Mouse (Mus musculus) midbrain, embryonic 13.5 days (tissue): ENCODE measurements around the gene Zfp978. TPM values are rescaled to one million over a fixed set of nuclear protein-coding genes. Genes with fewer than 3 reads are reported as not detected.
"Not testable (repeated sequence)": the region's sequence is repeated elsewhere in the genome, so short reads cannot be mapped to it uniquely, and the experiment has no call there.

Source experiments
- ATAC-seq: fragments of 200-750 bp; cut with Nextera tagmentation; 2 replicates; pipeline ENCODE4 v1.8.0; 2017; ENCODE audit warnings: mild to moderate bottlenecking, moderate TSS enrichment, moderate library complexity
- H3K27ac ChIP-seq: fragments of 300-500 bp; sonication (generic); 2 replicates; pipeline ENCODE4 v1.5.1; 2015; ENCODE audit warnings: inconsistent platforms, mild to moderate bottlenecking, moderate library complexity
- H3K27me3 ChIP-seq: fragments of 300-500 bp; sonication (generic); 2 replicates; pipeline ENCODE4 v1.6.1; 2015; ENCODE audit warnings: mild to moderate bottlenecking, inconsistent platforms
- H3K36me3 ChIP-seq: fragments of 300-500 bp; sonication (generic); 2 replicates; pipeline ENCODE4 v1.6.1; 2015; ENCODE audit warnings: mild to moderate bottlenecking, inconsistent platforms
- H3K4me1 ChIP-seq: fragments of 300-500 bp; sonication (generic); replicated peaks from 2 replicates; pipeline ENCODE4 v1.6.1; 2015; ENCODE audit warnings: inconsistent platforms
- H3K4me2 ChIP-seq: fragments of 300-500 bp; sonication (generic); replicated peaks from 2 replicates; pipeline ENCODE4 v1.6.1; 2015; ENCODE audit warnings: moderate library complexity, mild to moderate bottlenecking, inconsistent platforms
- H3K4me3 ChIP-seq: fragments of 300-500 bp; sonication (generic); replicated peaks from 2 replicates; pipeline ENCODE4 v1.5.1; 2015; ENCODE audit warnings: mild to moderate bottlenecking, inconsistent platforms
- H3K9ac ChIP-seq: fragments of 300-500 bp; sonication (generic); replicated peaks from 2 replicates; pipeline ENCODE4 v1.6.1; 2015; ENCODE audit warnings: mild to moderate bottlenecking, inconsistent platforms
- H3K9me3 ChIP-seq: fragments of 300-500 bp; sonication (generic); 2 replicates; pipeline ENCODE4 v1.6.1; 2016; ENCODE audit warnings: mild to moderate bottlenecking, inconsistent platforms
- WGBS: fragments of 180-500 bp; shearing (Covaris S2); methylation state at CpG from one replicate; pipeline ENCODE4 v1.1.7; 2015; 5-methylcytosine and 5-hydroxymethylcytosine counted together
- polyA plus RNA-seq: library from polyadenylated mRNA; unstranded; fragments of >200 nt; fragmentation: Nextera tagmentation; extraction: Ambion mirVana; gene quantifications from 2 replicates; pipeline ENCODE4 v1.2.1, GENCODE M21; 2015

Gene Zfp978
- polyA plus RNA-seq, 1 experiment from 2014 or later = 0.13 TPM

- peaks cover 53% of the 10 kb centered on the region for H3K9me3 ChIP-seq
- not testable (repeated sequence) for H3K27me3 ChIP-seq, H3K4me3 ChIP-seq, H3K4me2 ChIP-seq, H3K4me1 ChIP-seq, H3K27ac ChIP-seq, ATAC-seq, H3K9ac ChIP-seq, H3K36me3 ChIP-seq
- WGBS = 92% methylated on average over 6 of the region's 6 CpGs
Observed at GRCm38 (mm10) chr4:147403509-147403908, 42.4 kb downstream of the Zfp978 start.

GRCm38 (mm10) chr4:147403931-147404913 is 43.1 kb downstream of the Zfp978 start:
- H3K9ac ChIP-seq, H3K36me3 ChIP-seq, H3K27me3 ChIP-seq, H3K4me1 ChIP-seq, H3K4me2 ChIP-seq, H3K27ac ChIP-seq, H3K4me3 ChIP-seq: not testable (repeated sequence)
- 76% methylated on average over 6 of the region's 6 CpGs for WGBS
- peaks cover 52% of the 10 kb centered on the region for H3K9me3 ChIP-seq
- peak; percentile 25; the same call in 1 of the 2 replicates for ATAC-seq

- ATAC-seq = peak; percentile 95
- under 1% methylated on average over 54 of the region's 75 CpGs for WGBS
- H3K9ac ChIP-seq = peak overlapping the region; percentile 75
- peaks cover 48% of the 10 kb centered on the region for H3K9me3 ChIP-seq
- no peaks in the 10 kb centered on the region for H3K4me1 ChIP-seq
- H3K27me3 ChIP-seq = no peaks in the 10 kb centered on the region
- peak overlapping the region; percentile 61 for H3K4me2 ChIP-seq
- H3K4me3 ChIP-seq = peak overlapping the region; percentile 46
- peak overlapping the region; percentile 65 for H3K27ac ChIP-seq
- peaks cover 6% of the 10 kb centered on the region for H3K36me3 ChIP-seq
Observed at GRCm38 (mm10) chr4:147406735-147407462, 45.8 kb downstream of the Zfp978 start.

GRCm38 (mm10) chr4:147407463-147407822 is 46.3 kb downstream of the Zfp978 start:
- Histone ChIP-seq H3K9ac (peak overlapping the region; percentile 75), H3K36me3 (peaks cover 6% of the 10 kb centered on the region), H3K4me2 (peak overlapping the region; percentile 61), H3K27me3 (no peaks in the 10 kb centered on the region), H3K4me3 (peak overlapping the region; percentile 46), H3K27ac (peak overlapping the region; percentile 65), H3K9me3 (peaks cover 42% of the 10 kb centered on the region), H3K4me1 (no peaks in the 10 kb centered on the region)
- no peak; the same call in 1 of the 2 replicates for ATAC-seq
- 5% methylated on average over 13 of the region's 13 CpGs for WGBS

- H3K27ac ChIP-seq, H3K9ac ChIP-seq, H3K4me3 ChIP-seq, H3K4me1 ChIP-seq, H3K36me3 ChIP-seq, H3K4me2 ChIP-seq, H3K27me3 ChIP-seq: not testable (repeated sequence)
- whole genome bisulfite sequencing = 73% methylated on average over 1 of the region's 1 CpGs
- peaks cover 45% of the 10 kb centered on the region for H3K9me3 ChIP-seq
- peak; percentile 26; the same call in 1 of the 2 replicates for ATAC-seq
Observed at GRCm38 (mm10) chr4:147416365-147416764, 55.3 kb downstream of the Zfp978 start.

- Histone ChIP-seq H3K27me3 (no peaks in the 10 kb centered on the region), H3K36me3 (no peaks in the 10 kb centered on the region), H3K4me2 (no peak overlapping the region), H3K9me3 (peaks cover 48% of the 10 kb centered on the region), H3K4me1 (no peaks in the 10 kb centered on the region), H3K4me3 (no peak overlapping the region), H3K27ac (no peak overlapping the region), H3K9ac (no peak overlapping the region)
- ATAC-seq = peak; percentile 12; the same call in 1 of the 2 replicates
- WGBS = 62% methylated on average over 8 of the region's 8 CpGs
Observed at GRCm38 (mm10) chr4:147417157-147417778, 56.2 kb downstream of the Zfp978 start.

- Histone ChIP-seq H3K36me3 (no peaks in the 10 kb centered on the region), H3K9ac (no peak overlapping the region), H3K9me3 (peaks cover 48% of the 10 kb centered on the region), H3K4me3 (no peak overlapping the region), H3K4me2 (no peak overlapping the region), H3K27me3 (no peaks in the 10 kb centered on the region), H3K27ac (no peak overlapping the region), H3K4me1 (no peaks in the 10 kb centered on the region)
- ATAC-seq = no peak
- WGBS = 65% methylated on average over 10 of the region's 10 CpGs
Observed at GRCm38 (mm10) chr4:147417921-147418320, 56.8 kb downstream of the Zfp978 start.

GRCm38 (mm10) chr4:147418333-147418732 is 57.2 kb downstream of the Zfp978 start:
- H3K4me2 ChIP-seq, H3K27me3 ChIP-seq, H3K4me1 ChIP-seq, H3K27ac ChIP-seq, H3K4me3 ChIP-seq, ATAC-seq, H3K9ac ChIP-seq, H3K36me3 ChIP-seq: not testable (repeated sequence)
- WGBS = 60% methylated on average over 7 of the region's 7 CpGs
- peaks cover 52% of the 10 kb centered on the region for H3K9me3 ChIP-seq

GRCm38 (mm10) chr4:147419190-147419589 is 58.1 kb downstream of the Zfp978 start:
- H3K4me1 ChIP-seq, H3K4me3 ChIP-seq, H3K27me3 ChIP-seq, H3K4me2 ChIP-seq, ATAC-seq, H3K36me3 ChIP-seq, H3K27ac ChIP-seq, H3K9ac ChIP-seq: not testable (repeated sequence)
- WGBS = 82% methylated on average over 8 of the region's 8 CpGs
- peaks cover 58% of the 10 kb centered on the region for H3K9me3 ChIP-seq

GRCm38 (mm10) chr4:147419756-147420590 is 58.9 kb downstream of the Zfp978 start:
- not testable (repeated sequence) for H3K4me1 ChIP-seq, H3K36me3 ChIP-seq, H3K4me3 ChIP-seq, ATAC-seq, H3K27me3 ChIP-seq, H3K27ac ChIP-seq, H3K4me2 ChIP-seq, H3K9ac ChIP-seq
- H3K9me3 ChIP-seq = peaks cover 59% of the 10 kb centered on the region
- 83% methylated on average over 5 of the region's 5 CpGs for WGBS

- no peak for ATAC-seq
- Histone ChIP-seq H3K36me3 (no peaks in the 10 kb centered on the region), H3K27ac (no peak overlapping the region), H3K4me2 (no peak overlapping the region), H3K9ac (no peak overlapping the region), H3K4me3 (no peak overlapping the region), H3K4me1 (no peaks in the 10 kb centered on the region), H3K9me3 (peaks cover 67% of the 10 kb centered on the region), H3K27me3 (no peaks in the 10 kb centered on the region)
- 65% methylated on average over 3 of the region's 3 CpGs for WGBS
Observed at GRCm38 (mm10) chr4:147420794-147421193, 59.7 kb downstream of the Zfp978 start.
